In genomic region chr6:31564182-31564531, GRCm38 (mm10) we compare ENCODE assay signal across 7 mouse cellular contexts. TPM values are rescaled to one million over a fixed set of nuclear protein-coding genes. Genes with fewer than 3 reads are reported as not detected.
DNase-seq lines count a peak whose midpoint lies in the region; ATAC-seq and TF ChIP-seq lines count a peak whose summit lies in the region.

No protein-coding gene starts in this region.

- 0 out of 2 replicates have a peak, but pooled peaks cover 3% of the 10 kb centered on the region for H3K4me1 ChIP-seq in lung, embryonic 14.5 days (ENCODE audit: insufficient read depth)
- peaks cover 72% of the 10 kb centered on the region for H3K4me1 ChIP-seq in forebrain, embryonic 10.5 days
- H3K4me1 ChIP-seq in intestine, embryonic 16.5 days (ENCODE audit: control insufficient read depth, insufficient read depth, low read length), result peaks cover 22% of the 10 kb centered on the region
- peaks cover 19% of the 10 kb centered on the region for H3K4me1 ChIP-seq in neural tube, embryonic 14.5 days (ENCODE audit: control insufficient read depth, insufficient read depth, low read length)

- H3K9ac ChIP-seq in lung, embryonic 14.5 days, result peak overlapping the region; percentile 68
- peak overlapping the region; percentile 84 for H3K9ac ChIP-seq in intestine, embryonic 16.5 days (ENCODE audit: low read depth, low read length)
- peak overlapping the region; percentile 88 for H3K9ac ChIP-seq in neural tube, embryonic 14.5 days (replicated peaks; ENCODE audit: low read depth, low read length)

- intact Hi-C loops in left cerebral cortex, postnatal 14 days (cut with DNase I), result no loop called here

- no peak overlapping the region for H3K27ac ChIP-seq in lung, embryonic 14.5 days (ENCODE audit: low read depth)
- H3K27ac ChIP-seq in forebrain, embryonic 10.5 days, result peak overlapping the region; percentile 91
- H3K27ac ChIP-seq in intestine, embryonic 16.5 days (ENCODE audit: low read length), result no peak overlapping the region
- no peak overlapping the region; the same call in 1 of the 2 replicates for H3K27ac ChIP-seq in neural tube, embryonic 14.5 days (ENCODE audit: low read depth, low read length)

- no peak; the same call in 1 of the 2 replicates for ATAC-seq in lung, embryonic 14.5 days (ENCODE audit: insufficient read depth)
- ATAC-seq in intestine, embryonic 16.5 days, result no peak; the same call in 1 of the 2 replicates
- ATAC-seq in neural tube, embryonic 14.5 days (ENCODE audit: low read depth), result no peak; the same call in 1 of the 2 replicates

- 0% methylated on average over 14 of the region's 18 CpGs for WGBS in lung, embryonic 14.5 days
- 0% methylated on average over 18 of the region's 18 CpGs for WGBS in forebrain, embryonic 10.5 days
- under 1% methylated on average over 18 of the region's 18 CpGs for WGBS in intestine, embryonic 16.5 days
- WGBS in neural tube, embryonic 14.5 days, result under 1% methylated on average over 18 of the region's 18 CpGs

- peak overlapping the region; percentile 84 for H3K4me2 ChIP-seq in lung, embryonic 14.5 days
- peak overlapping the region; percentile 87 for H3K4me2 ChIP-seq in intestine, embryonic 16.5 days (ENCODE audit: low read depth, low read length)
- peak overlapping the region; percentile 92 for H3K4me2 ChIP-seq in neural tube, embryonic 14.5 days (ENCODE audit: low read depth, low read length)

- H3K27me3 ChIP-seq in lung, embryonic 14.5 days (ENCODE audit: insufficient read depth, low read length), result peaks cover 39% of the 10 kb centered on the region
- peaks cover 84% of the 10 kb centered on the region for H3K27me3 ChIP-seq in forebrain, embryonic 10.5 days (ENCODE audit: poor library complexity, severe bottlenecking)
- H3K27me3 ChIP-seq in intestine, embryonic 16.5 days (replicated peaks; ENCODE audit: control insufficient read depth, insufficient read depth, low read length), result 0 out of 2 replicates have a peak, but pooled peaks cover 7% of the 10 kb centered on the region
- H3K27me3 ChIP-seq in neural tube, embryonic 14.5 days (ENCODE audit: control insufficient read depth, insufficient read depth, low read length), result no peaks in the 10 kb centered on the region

- H3K4me3 ChIP-seq in lung, embryonic 14.5 days (ENCODE audit: low read depth, low read length), result peak overlapping the region; percentile 64
- H3K4me3 ChIP-seq in forebrain, embryonic 10.5 days, result peak overlapping the region; percentile 77
- peak overlapping the region; percentile 76 for H3K4me3 ChIP-seq in intestine, embryonic 16.5 days (ENCODE audit: low read length)
- peak overlapping the region; percentile 76 for H3K4me3 ChIP-seq in neural tube, embryonic 14.5 days (ENCODE audit: low read depth, low read length)

- no peak for DNase-seq in lung, embryonic 14.5 days
- no peak for DNase-seq in lung, postnatal 10 days
- DNase-seq in forebrain, embryonic 10.5 days (ENCODE audit: extremely low spot score, low spot score), result no peak
- DNase-seq in left cerebral cortex, postnatal 14 days (ENCODE audit: low spot score in 2 of 2), result no peak
- no peak for DNase-seq in ovary, postnatal 14 days (ENCODE audit: low spot score)

- TF ChIP-seq CTCF in lung, embryonic 14.5 days (IDR thresholded peaks at IDR 0.05; ENCODE audit: low read depth), result no peak

- 0 out of 2 replicates have a peak, but pooled peaks cover 1% of the 10 kb centered on the region for H3K36me3 ChIP-seq in lung, embryonic 14.5 days (ENCODE audit: insufficient read depth)
- no peaks in the 10 kb centered on the region for H3K36me3 ChIP-seq in forebrain, embryonic 10.5 days (replicated peaks)
- no peaks in the 10 kb centered on the region for H3K36me3 ChIP-seq in intestine, embryonic 16.5 days (ENCODE audit: control insufficient read depth, insufficient read depth, low read length)
- no peaks in the 10 kb centered on the region for H3K36me3 ChIP-seq in neural tube, embryonic 14.5 days (ENCODE audit: control insufficient read depth, insufficient read depth, low read length)

- no peaks in the 10 kb centered on the region for H3K9me3 ChIP-seq in lung, embryonic 14.5 days (ENCODE audit: low read depth, low read length)
- H3K9me3 ChIP-seq in forebrain, embryonic 10.5 days, result no peaks in the 10 kb centered on the region
- H3K9me3 ChIP-seq in intestine, embryonic 16.5 days (ENCODE audit: control insufficient read depth, low read length), result no peaks in the 10 kb centered on the region
- H3K9me3 ChIP-seq in neural tube, embryonic 14.5 days (ENCODE audit: control insufficient read depth, low read length), result no peaks in the 10 kb centered on the region

RNA-seq across cellular contexts. Expression of gene Podxl, which starts 0.4 kb away (rescaled TPM):
- polyA plus RNA-seq in lung, embryonic 14.5 days (2014; fragmentation: Nextera tagmentation; extraction: Ambion mirVana), result 28.9 and 29.7 TPM in 2 replicates
- polyA plus RNA-seq in forebrain, embryonic 10.5 days (2016; fragmentation: Nextera tagmentation; extraction: Ambion mirVana), result 17.2 and 20.6 TPM in 2 replicates
- 36.2 and 47.4 TPM in 2 replicates for polyA plus RNA-seq in intestine, embryonic 16.5 days (2015; fragmentation: Nextera tagmentation; extraction: Ambion mirVana)
- polyA plus RNA-seq in neural tube, embryonic 14.5 days (2014; fragmentation: Nextera tagmentation; extraction: Ambion mirVana), result 7.1 and 9.0 TPM in 2 replicates
- total RNA-seq in left cerebral cortex, postnatal 14 days (2021), result 10 to 100 TPM; 18.6 to 18.7 TPM
